Mouse (Mus musculus) right cerebral cortex, postnatal 25 days (tissue): Measurements from ENCODE around the gene Scarb1.

ENCODE experiments used
- DNase-seq: peaks from one replicate; pipeline ENCODE4 v3.0.0; 2022

Scarb1 gene

DNA sequence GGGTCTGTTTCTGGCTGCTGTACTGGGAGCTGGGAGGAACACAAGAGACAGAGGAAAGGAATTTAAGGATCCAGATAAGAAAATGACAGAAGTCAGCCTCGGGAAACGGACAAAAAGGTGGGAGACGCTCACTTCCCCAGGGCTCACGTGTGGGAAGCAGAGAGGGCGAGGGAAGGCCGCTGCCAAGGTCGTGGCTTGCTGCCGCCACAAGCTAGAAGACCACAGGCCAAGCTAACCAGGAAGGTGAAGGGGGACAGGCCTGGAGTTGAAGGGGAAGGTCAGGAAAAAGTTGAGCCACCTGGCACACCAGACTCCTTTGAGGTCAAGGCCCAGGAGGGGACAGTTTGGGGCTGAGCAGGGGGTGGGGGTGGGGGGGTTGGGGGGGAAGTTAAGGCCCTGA is 10.2 kb downstream of the Scarb1 start:
- no peak for DNase-seq

- no peak for DNase-seq
These were observed 10.7 kb downstream of the Scarb1 start for GRCm38 (mm10) chr5:125330191-125330590.

DNA sequence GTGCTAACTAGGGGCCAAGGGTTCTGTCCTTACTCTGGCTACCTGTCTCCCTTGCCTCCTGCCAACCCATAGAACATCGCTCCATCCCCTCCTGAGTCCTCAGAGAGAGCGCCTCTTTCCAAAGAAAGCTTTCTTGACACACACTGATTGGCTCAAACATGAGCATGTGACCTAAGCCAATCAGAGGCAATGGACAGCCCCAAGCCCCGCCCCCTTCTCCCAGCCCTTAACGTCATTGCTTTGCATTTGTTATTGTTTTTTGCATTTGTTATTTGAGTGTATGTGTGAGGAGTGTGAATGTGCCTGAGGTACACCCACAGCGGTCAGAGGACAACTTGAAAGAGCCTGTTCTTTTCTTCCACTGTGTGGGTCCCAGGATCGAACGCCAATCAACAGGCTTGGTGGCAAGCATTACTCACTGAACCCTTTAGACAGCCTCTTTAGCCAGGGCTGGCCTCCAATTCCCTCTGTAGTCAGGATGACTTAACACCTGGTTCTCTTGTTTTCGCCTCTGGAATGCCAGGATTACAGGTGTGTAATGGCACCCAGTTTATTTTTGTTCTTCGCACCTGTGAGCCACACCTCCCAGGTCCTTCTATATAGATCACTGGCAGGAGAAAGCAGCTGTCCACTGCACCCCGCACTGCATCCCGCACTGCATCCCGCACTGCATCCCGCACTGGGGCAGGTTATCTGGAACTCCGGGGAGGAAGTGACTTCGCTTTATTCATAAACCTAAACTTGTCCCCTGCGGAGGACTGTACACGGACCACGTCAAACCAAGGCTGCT is 13.1 kb downstream of the Scarb1 start:
- no peak for DNase-seq

DNA sequence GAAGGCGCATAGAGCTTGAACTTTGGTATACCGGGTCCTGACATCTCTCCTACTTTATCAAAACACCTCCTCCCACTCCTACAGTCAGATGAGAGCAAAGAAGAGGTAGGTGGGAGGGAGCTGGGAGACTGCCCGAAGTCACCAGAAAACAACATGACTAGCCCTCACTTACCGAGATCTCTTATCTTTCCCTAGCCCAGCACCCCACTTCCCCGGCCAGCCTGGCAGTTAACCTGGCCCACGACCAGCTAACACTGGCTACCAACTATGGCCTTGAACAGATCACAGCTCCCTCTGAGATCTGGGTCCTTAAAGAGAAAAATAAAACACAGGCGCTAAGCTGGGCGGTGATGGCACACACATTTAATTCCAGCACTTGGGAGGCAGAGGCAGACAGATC is 14.5 kb downstream of the Scarb1 start:
- no peak for DNase-seq

DNA sequence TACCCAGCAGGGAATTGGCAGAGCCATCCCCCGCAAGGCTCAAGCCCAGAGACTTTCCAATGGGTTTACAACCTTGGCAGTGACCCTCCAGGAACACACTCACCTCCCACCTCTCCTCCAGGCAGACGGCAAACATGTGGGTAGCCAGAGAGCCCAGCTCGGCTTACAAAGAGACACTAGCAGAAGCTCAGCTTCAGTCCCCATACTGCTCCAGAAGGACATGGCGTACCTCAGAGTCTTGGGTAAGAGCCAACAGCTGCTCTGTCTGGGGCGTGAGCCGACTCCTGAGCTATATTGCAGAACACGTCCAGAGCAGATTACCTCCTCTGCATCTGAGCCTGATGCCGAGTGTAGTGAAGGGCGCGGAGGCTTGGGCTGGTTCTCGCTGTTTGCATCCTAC is 15.0 kb downstream of the Scarb1 start:
- peak; percentile 14 for DNase-seq

- DNase-seq = no peak
These were observed 15.6 kb downstream of the Scarb1 start for GRCm38 (mm10) chr5:125325285-125325684.

- no peak for DNase-seq
These were observed 16.9 kb downstream of the Scarb1 start for GRCm38 (mm10) chr5:125323939-125324480.

DNA sequence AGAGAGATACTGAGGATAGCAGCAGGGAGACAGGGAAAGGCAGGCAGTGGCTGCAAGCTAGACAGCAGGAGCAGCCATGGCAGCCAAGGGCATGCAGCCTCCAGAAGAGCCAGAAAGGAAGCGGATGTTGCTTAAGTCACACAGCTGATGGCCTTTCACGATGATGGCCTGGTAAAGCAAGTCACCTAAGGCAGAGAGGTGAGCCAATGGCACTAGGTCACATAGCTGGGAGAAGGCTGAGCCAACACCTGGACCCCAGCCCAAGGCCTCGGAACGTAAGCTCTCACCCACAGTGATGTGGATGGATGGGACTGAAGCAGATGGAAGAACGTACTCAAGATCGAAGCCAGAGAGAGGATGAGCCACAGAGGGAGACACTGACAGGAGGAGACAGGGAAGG is 17.8 kb downstream of the Scarb1 start:
- DNase-seq = no peak

DNA sequence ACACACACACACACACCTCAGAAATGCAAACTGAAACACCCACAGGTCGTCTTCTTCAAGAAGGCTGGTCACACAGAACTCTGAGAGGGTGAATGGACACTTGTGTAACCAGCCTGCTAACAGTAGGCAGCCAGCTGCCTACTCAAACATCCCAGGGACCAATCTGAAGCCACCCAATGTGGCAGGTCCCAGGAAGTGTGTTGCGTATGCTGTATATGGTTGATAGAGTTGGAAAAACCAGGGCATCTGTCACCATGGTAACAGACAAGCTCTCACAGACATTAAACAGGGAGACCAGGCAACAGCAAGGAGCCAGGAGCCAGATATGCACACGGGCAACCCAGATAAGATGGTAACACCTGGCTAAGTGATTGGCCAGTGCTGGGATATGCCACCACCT is 19.1 kb downstream of the Scarb1 start:
- no peak for DNase-seq

GRCm38 (mm10) chr5:125319057-125319800 is 21.7 kb downstream of the Scarb1 start:
- peak; percentile 22 for DNase-seq

DNA sequence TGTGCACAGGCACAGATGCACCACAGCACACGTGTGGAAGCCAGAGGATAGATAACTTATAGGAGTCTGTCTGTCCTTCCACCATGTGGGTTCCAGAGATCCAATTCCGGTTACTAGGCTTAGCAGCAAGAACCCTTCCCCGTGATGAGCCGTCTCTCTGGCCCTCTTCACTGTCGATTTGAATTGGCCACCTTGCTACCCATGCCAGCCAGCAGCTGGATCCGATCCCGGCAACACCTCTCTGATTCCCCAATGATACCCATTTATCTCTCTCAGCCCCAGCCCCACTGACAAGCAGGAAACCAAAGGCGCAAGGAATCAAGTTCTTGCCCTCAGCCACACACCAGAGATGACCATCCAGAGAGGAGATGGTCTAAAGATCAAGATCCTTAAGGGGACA is 22.9 kb downstream of the Scarb1 start:
- DNase-seq = no peak

DNA sequence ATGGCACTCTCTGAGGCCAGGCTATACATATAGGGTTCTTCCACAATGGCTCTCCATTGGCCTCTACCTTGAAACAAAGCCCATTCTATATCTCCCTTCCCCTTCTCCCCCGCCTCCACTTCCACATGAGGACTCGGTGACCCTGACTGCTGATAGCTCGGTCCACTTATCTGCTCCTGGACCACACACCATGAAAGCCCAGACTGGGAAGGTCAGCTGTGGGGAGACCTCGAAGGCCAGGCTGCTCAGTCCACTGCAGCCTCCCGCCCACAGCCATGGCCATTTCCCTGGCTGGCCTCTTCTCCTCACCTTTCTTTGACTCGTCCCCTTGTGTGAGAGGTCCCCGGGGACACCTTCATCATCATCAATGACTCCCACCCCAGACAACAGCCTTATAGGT is 23.6 kb downstream of the Scarb1 start:
- DNase-seq = no peak

GRCm38 (mm10) chr5:125316771-125317170 is 24.1 kb downstream of the Scarb1 start:
- DNase-seq = no peak

DNA sequence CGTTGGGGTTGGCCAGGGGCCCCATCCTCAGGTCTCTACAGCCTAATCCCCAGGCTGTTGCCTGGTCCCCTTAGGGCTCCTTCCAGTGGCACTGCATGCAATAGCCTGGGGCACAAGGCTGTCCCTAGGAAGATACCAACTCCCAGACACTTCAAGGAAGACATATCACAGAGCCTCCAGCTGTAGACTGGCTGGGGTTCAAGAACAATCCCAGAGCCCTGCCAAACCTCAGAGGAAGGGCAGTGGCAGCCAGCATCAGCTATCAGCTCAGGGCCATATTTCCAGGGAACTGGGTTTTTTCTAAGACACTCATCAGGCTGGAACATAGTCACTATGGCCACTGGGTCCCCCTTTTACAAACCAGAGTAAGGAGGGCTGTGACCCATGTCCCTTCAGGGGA is 25.8 kb downstream of the Scarb1 start:
- DNase-seq = no peak

DNA sequence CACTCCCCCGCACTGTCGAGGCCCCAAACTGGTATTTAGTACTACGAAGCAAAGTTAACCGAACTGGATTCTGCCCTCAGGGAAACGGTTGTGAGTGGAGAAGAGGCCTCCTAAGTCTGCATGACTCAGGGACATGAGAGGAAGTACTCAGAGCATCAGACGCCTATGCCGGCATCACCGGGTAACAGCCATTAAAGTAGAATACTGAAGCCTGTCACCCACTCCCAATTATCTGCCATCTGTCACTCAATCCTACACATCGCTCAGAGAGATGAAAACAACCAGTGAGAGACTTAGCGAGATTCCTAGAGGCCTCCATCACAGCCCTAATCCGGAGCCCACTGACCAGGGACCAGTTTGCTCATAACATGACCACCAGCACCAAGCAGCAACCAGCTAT is 26.9 kb downstream of the Scarb1 start:
- no peak for DNase-seq

DNA sequence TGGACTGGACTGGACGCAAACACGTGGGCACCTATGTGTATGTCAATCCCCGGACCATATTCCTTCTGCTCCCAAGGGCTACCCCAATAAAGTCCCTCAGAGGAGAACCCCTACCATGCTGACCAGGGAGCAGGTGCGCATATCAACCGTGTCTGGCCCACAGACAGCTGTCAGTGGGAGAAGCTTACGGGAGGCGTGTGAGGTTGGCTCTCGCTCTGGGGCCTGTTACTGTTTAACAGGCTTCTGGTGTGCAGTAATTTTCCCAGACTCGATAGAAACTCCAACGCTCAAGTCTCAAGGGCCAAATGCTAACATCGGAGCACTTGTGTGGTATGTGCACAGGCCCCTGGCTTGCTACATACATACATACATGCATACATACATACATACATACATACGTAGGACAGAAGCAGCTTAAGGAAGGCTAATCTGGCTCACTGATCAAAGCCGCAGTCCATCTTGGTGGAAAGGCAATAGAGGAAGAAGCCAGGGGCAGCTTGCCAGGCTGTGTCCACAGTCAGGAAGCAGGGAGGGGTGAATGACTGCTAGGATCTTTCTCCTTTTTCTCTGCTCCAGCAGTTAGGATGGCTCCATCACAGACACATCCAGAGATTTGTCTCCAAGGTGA is 27.8 kb downstream of the Scarb1 start:
- no peak for DNase-seq

DNA sequence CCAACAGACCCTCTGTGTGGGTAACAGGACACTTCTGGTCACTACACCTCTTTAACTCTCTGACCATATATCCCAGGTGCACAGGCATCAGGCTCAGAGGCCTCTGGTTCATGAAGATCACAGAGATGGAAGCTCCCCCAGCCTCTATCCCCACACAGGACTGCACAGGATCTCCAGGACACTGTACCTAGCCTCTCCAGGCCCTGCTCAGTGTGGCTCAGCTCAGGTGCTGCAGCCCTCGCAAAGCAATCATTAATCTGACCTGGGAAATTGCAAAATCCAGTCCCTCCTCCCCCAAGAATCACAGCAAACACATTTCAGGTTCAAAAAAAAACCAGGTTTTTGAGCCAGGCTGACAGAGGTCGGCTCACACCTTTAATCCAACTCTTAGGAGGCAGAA is 29.9 kb downstream of the Scarb1 start:
- DNase-seq = no peak

- DNase-seq = no peak
These were observed 31.7 kb downstream of the Scarb1 start for GRCm38 (mm10) chr5:125309193-125309592.

GRCm38 (mm10) chr5:125306824-125307223 is 34.1 kb downstream of the Scarb1 start:
- no peak for DNase-seq

DNA sequence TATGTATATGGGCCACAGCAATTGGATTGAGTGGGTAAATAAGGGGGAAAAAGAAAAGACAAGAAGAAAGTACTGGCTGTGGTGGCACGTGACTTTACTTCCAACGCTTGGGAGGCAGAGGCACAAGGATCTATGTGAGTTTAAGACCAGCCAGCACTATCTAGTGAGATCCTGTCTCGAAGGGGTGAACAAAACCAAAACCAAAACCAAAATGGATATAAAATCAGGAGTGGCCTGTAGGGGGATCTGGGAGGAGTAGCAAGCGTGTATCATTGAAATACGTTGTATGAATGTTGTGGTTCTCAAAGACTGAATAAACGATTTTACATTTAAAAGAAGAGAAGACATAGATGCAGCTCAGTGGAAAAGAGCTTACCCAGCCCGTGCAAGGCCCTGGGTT is 34.5 kb downstream of the Scarb1 start:
- DNase-seq = no peak

GRCm38 (mm10) chr5:125305229-125306081 is 35.4 kb downstream of the Scarb1 start:
- DNase-seq = no peak

DNA sequence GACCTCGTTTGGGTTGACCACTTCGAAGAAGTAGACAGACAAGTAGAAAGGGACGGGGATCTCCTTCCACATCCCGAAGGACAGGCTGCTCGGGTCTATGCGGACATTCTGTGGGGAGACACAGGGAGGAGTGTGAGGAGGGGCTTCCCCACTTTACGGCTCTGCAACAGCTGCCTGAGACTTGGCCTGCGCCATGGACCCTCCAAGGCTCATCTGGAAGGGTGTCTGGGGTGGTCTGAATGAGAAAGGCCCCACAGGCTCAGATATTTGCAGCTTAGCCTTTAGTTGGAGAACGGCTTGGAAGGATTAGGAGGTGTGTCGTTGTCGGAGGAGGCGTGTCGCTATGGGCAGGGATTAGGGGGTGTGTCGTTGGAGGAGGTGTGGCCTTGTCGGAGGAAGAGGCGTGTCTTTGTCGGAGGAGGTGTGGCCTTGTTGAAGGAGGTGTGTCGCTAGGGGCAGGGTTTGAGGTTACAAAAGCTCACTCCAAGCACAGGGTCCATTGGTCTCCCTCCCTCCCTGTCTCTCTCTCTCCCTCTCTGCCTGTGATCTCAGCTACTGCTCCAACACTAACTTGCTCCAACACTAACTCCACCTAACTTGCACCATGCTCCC is 36.5 kb downstream of the Scarb1 start:
- DNase-seq = no peak
